In the genomic region with DNA sequence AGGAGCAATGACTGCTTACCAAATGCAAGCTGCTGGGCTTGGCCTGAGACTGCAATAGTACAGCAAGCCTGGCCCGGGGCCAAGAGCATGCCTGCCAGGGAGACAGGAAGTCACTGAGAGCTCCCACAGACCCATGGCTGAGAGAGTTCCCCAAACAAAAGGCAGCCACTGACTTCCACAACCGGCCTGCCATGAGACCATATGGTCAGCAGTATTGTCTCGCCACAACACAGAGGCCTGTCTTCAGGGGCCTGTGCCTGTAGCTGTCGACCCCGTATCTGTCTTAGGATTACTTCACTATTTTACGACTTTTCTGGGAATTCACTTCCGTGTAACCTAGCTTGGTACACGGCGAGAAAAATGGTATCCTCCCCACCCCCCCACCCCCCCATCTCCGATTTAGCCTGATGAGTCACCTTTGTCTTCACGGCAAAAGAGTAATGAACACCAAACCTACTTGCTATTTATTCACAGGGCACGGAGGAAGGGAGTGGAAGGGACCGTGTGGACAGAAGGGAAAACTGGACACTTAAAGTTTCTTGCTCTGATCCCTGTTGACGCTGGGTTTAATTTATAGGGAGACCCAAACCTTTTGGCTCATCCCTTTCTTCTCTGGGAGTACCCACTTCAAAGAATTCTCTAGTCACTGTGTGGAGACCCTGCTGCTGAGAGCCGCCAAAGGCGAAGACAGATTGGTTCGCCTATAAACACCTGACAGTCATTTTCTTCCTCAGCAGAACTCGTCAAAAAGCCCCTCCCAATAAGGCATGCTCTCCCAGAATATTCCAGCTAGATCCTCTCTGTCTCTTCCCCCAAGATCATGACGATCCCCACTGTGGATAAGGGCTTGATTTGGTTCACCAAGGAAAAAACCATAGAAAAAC, we compare ENCODE assay signal across 8 mouse cellular contexts. TPM values are rescaled to one million over a fixed set of nuclear protein-coding genes. Genes with fewer than 3 reads are reported as not detected.
DNase-seq lines count a peak whose midpoint lies in the region; ATAC-seq and TF ChIP-seq lines count a peak whose summit lies in the region.

No protein-coding gene starts in this region.

- H3K4me1 ChIP-seq in hindbrain, embryonic 11.5 days (replicated peaks; ENCODE audit: control insufficient read depth, insufficient read depth, low read length) = peaks cover 12% of the 10 kb centered on the region; the same call in 1 of the 2 replicates
- peaks cover 30% of the 10 kb centered on the region for H3K4me1 ChIP-seq in lung, embryonic 14.5 days (ENCODE audit: insufficient read depth)
- H3K4me1 ChIP-seq in neural tube, embryonic 14.5 days (ENCODE audit: control insufficient read depth, insufficient read depth, low read length) = peaks cover 29% of the 10 kb centered on the region
- no peaks in the 10 kb centered on the region for H3K4me1 ChIP-seq in testis, adult 2 months (ENCODE audit: control insufficient read depth, insufficient read depth, low read length)

- no peak for TF ChIP-seq POLR2A in testis, adult 2 months (IDR thresholded peaks at IDR 0.05; ENCODE audit: control insufficient read depth, low read depth, low read length)

- H3K27me3 ChIP-seq in hindbrain, embryonic 11.5 days (ENCODE audit: control insufficient read depth, insufficient read depth, low read length) = no peaks in the 10 kb centered on the region
- H3K27me3 ChIP-seq in lung, embryonic 14.5 days (ENCODE audit: insufficient read depth, low read length) = no peaks in the 10 kb centered on the region
- H3K27me3 ChIP-seq in neural tube, embryonic 14.5 days (ENCODE audit: control insufficient read depth, insufficient read depth, low read length) = no peaks in the 10 kb centered on the region
- no peaks in the 10 kb centered on the region for H3K27me3 ChIP-seq in testis, adult 2 months (ENCODE audit: control insufficient read depth, insufficient read depth, low read length)

- no peaks in the 10 kb centered on the region for H3K36me3 ChIP-seq in hindbrain, embryonic 11.5 days (ENCODE audit: control insufficient read depth, insufficient read depth, low read length)
- no peaks in the 10 kb centered on the region for H3K36me3 ChIP-seq in lung, embryonic 14.5 days (ENCODE audit: insufficient read depth)
- no peaks in the 10 kb centered on the region for H3K36me3 ChIP-seq in neural tube, embryonic 14.5 days (ENCODE audit: control insufficient read depth, insufficient read depth, low read length)
- no peaks in the 10 kb centered on the region for H3K36me3 ChIP-seq in testis, adult 2 months (ENCODE audit: control insufficient read depth, insufficient read depth, low read length)

- H3K9ac ChIP-seq in hindbrain, embryonic 11.5 days (ENCODE audit: low read depth, low read length) = peak overlapping the region; percentile 31
- H3K9ac ChIP-seq in lung, embryonic 14.5 days = peak overlapping the region; percentile 31
- no peak overlapping the region; the same call in 1 of the 2 replicates for H3K9ac ChIP-seq in neural tube, embryonic 14.5 days (replicated peaks; ENCODE audit: low read depth, low read length)

- ATAC-seq in hindbrain, embryonic 11.5 days (ENCODE audit: low FRiP score) = peak; percentile 90
- peak; percentile 94 for ATAC-seq in lung, embryonic 14.5 days (ENCODE audit: insufficient read depth)
- ATAC-seq in neural tube, embryonic 14.5 days (ENCODE audit: low read depth) = peak; percentile 93

- peak; percentile 96 for DNase-seq in MN1 (ENCODE audit: low spot score)
- peak; percentile 99 for DNase-seq in cerebellum, adult 9-11 months
- DNase-seq in frontal cortex, postnatal 14 days (ENCODE audit: low spot score in 2 of 2) = peak; percentile 73 to 83
- peak; percentile 86 for DNase-seq in hindbrain, embryonic 11.5 days (ENCODE audit: low spot score)
- peak; percentile 96 for DNase-seq in layer of hippocampus, adult 9-11 months
- peak; percentile 98 for DNase-seq in lung, embryonic 14.5 days

- no peak overlapping the region for H3K4me3 ChIP-seq in hindbrain, embryonic 11.5 days (ENCODE audit: low read depth, low read length)
- peak overlapping the region; percentile 5; the same call in 1 of the 2 replicates for H3K4me3 ChIP-seq in lung, embryonic 14.5 days (ENCODE audit: low read depth, low read length)
- H3K4me3 ChIP-seq in neural tube, embryonic 14.5 days (ENCODE audit: low read depth, low read length) = no peak overlapping the region
- no peak overlapping the region; the same call in 1 of the 2 replicates for H3K4me3 ChIP-seq in testis, adult 2 months (ENCODE audit: control insufficient read depth, low read depth, low read length)

- WGBS in hindbrain, embryonic 11.5 days = 19% methylated on average over 19 of the region's 19 CpGs
- WGBS in lung, embryonic 14.5 days = 15% methylated on average over 19 of the region's 19 CpGs
- 5% methylated on average over 19 of the region's 19 CpGs for WGBS in neural tube, embryonic 14.5 days

- no peak for TF ChIP-seq CTCF in lung, embryonic 14.5 days (IDR thresholded peaks at IDR 0.05; ENCODE audit: low read depth)
- TF ChIP-seq CTCF in testis, adult 2 months (IDR thresholded peaks at IDR 0.05; ENCODE audit: control insufficient read depth, insufficient read depth, insufficient replicate concordance, low read depth, low read length) = no peak

- H3K27ac ChIP-seq in hindbrain, embryonic 11.5 days (ENCODE audit: low read depth, low read length) = peak overlapping the region; percentile 84
- H3K27ac ChIP-seq in lung, embryonic 14.5 days (ENCODE audit: low read depth) = peak overlapping the region; percentile 92
- peak overlapping the region; percentile 83 for H3K27ac ChIP-seq in neural tube, embryonic 14.5 days (ENCODE audit: low read depth, low read length)
- peak overlapping the region; percentile 45; the same call in 1 of the 2 replicates for H3K27ac ChIP-seq in testis, adult 2 months (ENCODE audit: control insufficient read depth, insufficient read depth, low read depth, low read length)

- H3K4me2 ChIP-seq in hindbrain, embryonic 11.5 days (replicated peaks; ENCODE audit: low read depth, low read length) = peak overlapping the region; percentile 9; the same call in 1 of the 2 replicates
- H3K4me2 ChIP-seq in lung, embryonic 14.5 days = peak overlapping the region; percentile 52
- H3K4me2 ChIP-seq in neural tube, embryonic 14.5 days (ENCODE audit: low read depth, low read length) = peak overlapping the region; percentile 30

- H3K9me3 ChIP-seq in hindbrain, embryonic 11.5 days (ENCODE audit: control insufficient read depth, low read length) = no peaks in the 10 kb centered on the region
- no peaks in the 10 kb centered on the region for H3K9me3 ChIP-seq in lung, embryonic 14.5 days (ENCODE audit: low read depth, low read length)
- H3K9me3 ChIP-seq in neural tube, embryonic 14.5 days (ENCODE audit: control insufficient read depth, low read length) = no peaks in the 10 kb centered on the region

RNA-seq across cellular contexts. Expression of a gene that starts 16.2 kb away (rescaled TPM):
- 6.5 and 7.5 TPM in 2 replicates for polyA plus RNA-seq in hindbrain, embryonic 11.5 days (2014; fragmentation: Nextera tagmentation; extraction: Ambion mirVana)
- polyA plus RNA-seq in lung, embryonic 14.5 days (2014; fragmentation: Nextera tagmentation; extraction: Ambion mirVana) = 8.4 and 9.1 TPM in 2 replicates
- polyA plus RNA-seq in neural tube, embryonic 14.5 days (2014; fragmentation: Nextera tagmentation; extraction: Ambion mirVana) = 8.2 and 9.6 TPM in 2 replicates
- polyA plus RNA-seq in testis, adult 2 months (2012; rRNA removed) = 2.9 and 3.2 TPM in 2 replicates
